Mouse (Mus musculus) spleen, postnatal 4 days (tissue): ENCODE data around the gene Pigyl.
"Not testable (repeated sequence)": the region's sequence is repeated elsewhere in the genome, so short reads cannot be mapped to it uniquely, and the experiment has no call there.

Experiments
- DNase-seq, 2 experiments: peaks; one replicate each; pipeline ENCODE4 v3.0.0; 2022; ENCODE audit warnings: low spot score in 2 of 2

Gene Pigyl

GRCm38 (mm10) chr9:22138480-22138879, 18.2 kb upstream of the Pigyl start:
- peak in 1 of 2 experiments; percentile 78 for DNase-seq

- no peak for DNase-seq
Measured at GRCm38 (mm10) chr9:22139746-22140145, 16.9 kb upstream of the Pigyl start.

- peak; percentile 87 to 97 for DNase-seq
Measured at GRCm38 (mm10) chr9:22143108-22144037, 13.3 kb upstream of the Pigyl start.

- DNase-seq, result no peak
Measured at GRCm38 (mm10) chr9:22144304-22144965, 12.2 kb upstream of the Pigyl start.

- peak in 1 of 2 experiments; percentile 68 for DNase-seq
Measured at GRCm38 (mm10) chr9:22149426-22150248, 7.0 kb upstream of the Pigyl start.

DNA sequence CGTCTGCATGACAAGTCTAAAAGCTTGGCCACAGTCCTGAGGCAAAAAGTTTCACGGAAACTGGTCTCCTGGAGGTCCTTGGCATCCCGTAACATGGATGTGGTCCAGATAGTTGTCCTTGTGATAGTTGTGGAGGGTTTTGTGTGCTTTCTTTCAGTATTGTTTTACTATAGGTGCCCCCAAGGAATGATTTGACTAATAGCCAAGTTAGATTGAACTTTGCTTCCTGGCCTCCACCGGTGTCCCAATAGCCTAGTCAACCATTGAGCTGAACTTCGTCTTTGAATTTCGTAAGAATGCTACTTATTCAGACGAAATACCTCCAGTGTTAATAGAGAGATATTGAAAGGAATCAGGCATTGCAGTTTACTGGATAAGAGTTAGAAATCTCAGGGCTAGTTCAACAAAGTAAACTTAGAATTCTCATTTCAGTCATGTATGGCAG, 6.4 kb upstream of the Pigyl start:
- DNase-seq, result not testable (repeated sequence)

DNA sequence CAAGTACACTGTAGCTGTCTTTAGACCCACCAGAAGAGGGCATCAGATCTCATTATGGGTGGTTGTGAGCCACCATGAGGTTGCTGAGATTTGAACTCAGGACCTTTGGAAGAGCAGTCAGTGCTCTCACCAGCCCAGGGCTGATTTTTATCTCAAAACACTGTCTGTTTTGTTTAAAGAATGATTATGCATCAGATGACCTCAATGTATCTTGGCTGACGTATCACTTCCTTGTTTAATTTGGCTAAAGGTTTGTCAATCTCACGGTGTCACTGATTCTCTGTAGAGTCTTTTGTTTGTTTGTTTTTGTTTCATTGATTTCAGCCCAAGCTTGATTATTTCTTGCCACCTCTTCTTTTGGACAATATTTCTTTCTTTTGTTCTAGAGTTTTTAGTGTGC, 5.7 kb upstream of the Pigyl start:
- DNase-seq, result no peak

DNA sequence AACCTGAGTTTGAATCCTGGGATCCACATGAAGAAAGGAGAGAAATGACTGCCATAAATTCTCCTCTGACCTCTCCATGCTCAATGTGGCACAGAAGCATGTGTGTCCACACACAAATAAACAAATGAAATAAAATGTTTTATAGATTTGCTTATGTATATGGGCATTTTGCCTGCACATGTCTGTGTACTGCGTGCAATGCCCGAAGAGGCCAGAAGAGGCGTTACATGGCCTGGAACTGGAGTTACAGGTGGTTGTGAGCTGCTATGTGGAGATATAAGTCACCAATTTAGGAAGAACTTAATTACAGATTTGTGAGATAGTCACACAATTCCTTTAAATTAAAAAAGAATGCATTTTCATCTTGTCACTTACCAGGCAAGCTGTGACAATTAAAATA, 2.8 kb upstream of the Pigyl start:
- DNase-seq, result no peak

DNA sequence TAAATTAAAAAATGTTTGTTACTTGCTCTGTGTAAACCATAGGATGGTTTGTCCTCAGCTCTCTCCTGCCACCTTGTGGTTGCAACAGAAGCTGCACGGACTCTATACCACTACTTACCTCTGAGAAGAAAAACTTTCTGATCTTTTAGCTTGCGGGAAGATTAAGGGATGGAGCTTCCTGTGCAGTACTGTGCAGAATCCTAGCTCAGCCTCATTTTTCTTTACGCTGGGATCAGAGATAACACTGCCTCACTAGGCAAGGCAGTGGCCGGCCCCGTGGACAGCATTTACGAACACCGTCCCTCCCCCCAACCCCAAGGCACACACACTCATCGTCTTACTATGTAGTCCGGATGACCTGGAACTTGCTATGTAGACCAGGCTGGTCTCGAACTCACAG, 1.0 kb upstream of the Pigyl start:
- DNase-seq, result peak; percentile 75 to 90

- no peak for DNase-seq
Measured at GRCm38 (mm10) chr9:22157516-22158265, 1.0 kb downstream of the Pigyl start.

GRCm38 (mm10) chr9:22161299-22161698, 4.7 kb downstream of the Pigyl start:
- no peak for DNase-seq

DNA sequence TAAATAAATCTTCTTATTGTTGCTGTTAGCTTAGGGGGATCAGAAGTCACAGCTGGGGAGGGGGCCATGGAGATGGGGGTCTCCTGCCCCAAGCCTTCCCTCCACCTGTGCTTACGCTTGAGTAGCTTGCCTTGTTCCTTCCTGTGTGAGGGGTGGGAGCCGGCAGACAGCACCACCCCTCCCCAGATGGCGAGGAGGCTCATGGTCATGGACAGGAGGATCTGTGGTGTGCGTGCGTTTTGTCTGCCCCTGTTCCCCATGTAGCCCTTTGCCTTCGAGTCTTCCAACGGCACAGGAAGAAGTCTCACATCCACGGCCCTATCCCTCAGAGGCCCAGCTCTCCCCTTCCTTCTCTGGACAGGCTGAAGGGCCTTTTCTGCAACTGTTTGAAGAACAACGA, 5.7 kb downstream of the Pigyl start:
- DNase-seq, result no peak

DNA sequence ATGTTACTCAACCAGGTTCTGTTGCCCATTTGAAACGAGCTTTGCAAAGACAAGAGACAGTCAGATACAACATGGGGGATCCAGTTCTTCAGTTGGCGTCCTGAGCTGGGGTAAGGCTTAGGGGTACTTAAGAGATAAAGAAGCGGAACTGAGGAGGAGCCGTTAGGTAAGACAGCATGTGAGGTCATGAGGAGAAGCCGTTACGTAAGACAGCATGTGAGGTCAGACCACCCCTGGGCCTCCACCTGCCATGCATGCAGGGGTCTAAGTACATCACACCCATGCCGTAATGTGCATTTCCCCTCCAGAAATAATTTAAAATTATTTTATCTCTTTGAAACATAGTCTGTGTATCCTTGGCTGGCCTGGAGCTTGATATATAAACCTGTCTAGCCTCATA, 6.3 kb downstream of the Pigyl start:
- no peak for DNase-seq

GRCm38 (mm10) chr9:22164711-22165668, 8.3 kb downstream of the Pigyl start:
- DNase-seq, result no peak

GRCm38 (mm10) chr9:22165964-22166363, 9.3 kb downstream of the Pigyl start:
- no peak for DNase-seq

DNA sequence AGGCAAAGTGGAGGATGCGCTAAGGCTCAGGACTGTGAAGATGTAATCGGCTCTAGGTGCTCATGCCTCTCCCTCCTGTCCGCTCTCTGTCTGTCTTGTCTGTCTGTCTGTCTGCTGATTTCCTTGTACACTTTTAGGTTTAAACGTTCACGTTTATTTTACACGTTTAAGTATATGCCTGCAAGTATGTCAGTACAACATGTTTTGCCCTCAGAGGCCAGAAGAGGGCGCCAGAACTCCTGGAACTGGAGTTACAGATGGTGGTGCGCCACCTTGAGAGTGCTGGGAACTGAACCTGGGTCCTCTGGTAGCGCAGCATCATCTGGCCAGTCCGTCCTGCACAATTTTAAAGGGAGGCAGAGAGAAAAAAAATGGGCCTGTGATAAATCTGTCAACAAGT, 10.0 kb downstream of the Pigyl start:
- DNase-seq, result peak in 1 of 2 experiments; percentile 41

- peak in 1 of 2 experiments; percentile 53 for DNase-seq
Measured at GRCm38 (mm10) chr9:22167751-22168150, 11.1 kb downstream of the Pigyl start.

DNA sequence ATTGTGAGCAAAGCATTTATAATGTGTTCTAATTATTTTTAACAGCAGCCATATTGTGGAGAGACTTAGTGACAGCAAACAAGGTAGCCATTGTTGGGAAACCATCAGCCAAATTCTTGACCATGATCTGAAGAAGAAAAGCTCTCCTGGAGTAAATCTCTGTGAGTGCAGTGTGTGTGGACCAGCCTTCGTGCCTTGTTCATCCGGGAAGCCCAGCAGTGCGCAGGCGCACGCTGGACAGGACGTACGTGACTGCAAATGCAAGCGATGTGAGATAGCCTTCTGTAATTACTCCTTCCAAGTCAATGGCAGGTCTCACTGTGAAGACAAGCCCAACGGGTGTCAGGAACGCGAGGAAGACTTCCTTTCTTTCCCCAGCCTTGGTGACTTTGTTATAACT, 12.7 kb downstream of the Pigyl start:
- peak in 1 of 2 experiments; percentile 38 for DNase-seq

- peak in 1 of 2 experiments; percentile 43 for DNase-seq
Measured at GRCm38 (mm10) chr9:22172318-22172717, 15.7 kb downstream of the Pigyl start.

DNA sequence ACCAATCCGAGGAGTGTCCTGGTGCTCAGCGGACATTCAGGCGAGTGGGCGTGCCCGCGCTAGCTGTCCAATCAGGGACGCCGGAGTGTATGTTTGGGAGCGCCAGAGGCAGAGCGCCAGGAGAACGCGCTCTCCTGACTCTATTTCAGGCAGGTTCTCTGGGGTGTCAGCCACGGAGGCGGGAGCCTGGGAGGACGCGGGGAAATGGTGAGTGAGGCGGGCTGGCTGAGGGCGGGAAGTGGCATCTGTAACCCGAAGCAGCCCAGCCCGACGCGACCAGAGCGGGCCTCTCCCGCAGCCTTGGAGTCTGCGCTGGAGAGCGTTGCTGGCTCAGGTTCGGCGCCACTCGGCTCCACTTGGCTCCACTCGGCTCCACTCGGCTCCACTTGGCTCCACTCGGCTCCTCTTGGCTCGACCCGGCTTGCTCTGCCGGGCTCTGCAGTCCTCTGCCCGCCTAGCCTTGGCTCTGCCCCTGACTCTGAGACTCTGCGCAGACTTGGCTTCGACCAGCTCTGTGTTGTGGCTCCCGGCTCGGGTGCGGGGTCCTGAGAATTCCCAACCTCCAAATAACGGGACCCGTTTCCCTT, 31.5 kb downstream of the Pigyl start, which contains the start of gene Zfp872:
Gene Zfp872, plus strand, starts transcription at position 66 of the 587 bp plus-strand sequence.
- DNase-seq, result no peak
